Mouse (Mus musculus) C2C12 (cell line): ENCODE measurements around the gene Akap6.

Source experiments
- CTCF ChIP-seq: IDR thresholded peaks from one replicate; pipeline ENCODE4 v1.5.1; 2011; ENCODE audit not compliant: control insufficient read depth, insufficient read depth, insufficient read length
- FOSL1 ChIP-seq: IDR thresholded peaks from one replicate; pipeline ENCODE4 v1.8.0; 2011; ENCODE audit warnings: mild to moderate bottlenecking, low read length; ENCODE audit not compliant: poor library complexity, insufficient read depth, severe bottlenecking
- MAX ChIP-seq: IDR thresholded peaks from one replicate; pipeline ENCODE4 v1.6.1; 2011; ENCODE audit warnings: mild to moderate bottlenecking, control low read depth
- MYOG ChIP-seq: IDR thresholded peaks from one replicate; pipeline ENCODE4 v1.6.1; 2011; ENCODE audit not compliant: control insufficient read depth, insufficient read length; ENCODE audit errors: extremely low read depth
- USF1 ChIP-seq: IDR thresholded peaks from one replicate; pipeline ENCODE4 v1.6.1; 2011; ENCODE audit warnings: low read depth, mild to moderate bottlenecking, control low read depth, moderate library complexity

DNA sequence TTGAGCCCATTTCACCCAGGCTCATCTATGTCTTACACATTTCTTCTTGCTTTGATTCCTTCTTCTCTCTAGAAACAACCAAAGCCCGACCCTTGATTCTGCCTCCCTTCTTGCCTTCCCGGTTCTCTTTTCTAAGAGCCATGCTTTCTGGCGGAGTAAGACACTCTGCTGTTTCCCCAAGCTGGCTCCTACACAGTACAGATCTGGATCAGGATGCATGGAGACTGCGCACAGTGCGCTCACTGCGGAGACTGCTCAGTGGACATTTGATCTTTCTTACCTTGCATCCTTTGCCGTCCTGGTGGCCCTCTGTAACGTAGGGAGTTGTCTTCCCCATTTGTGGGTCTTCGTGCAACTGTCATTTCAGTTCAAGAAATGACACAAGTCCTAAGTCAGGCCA lies 20.0 kb downstream of the Akap6 start:
- TF ChIP-seq USF1 (no peak), CTCF (no peak), MAX (no peak), MYOG (no peak), FOSL1 (no peak)
